Mouse (Mus musculus): Measurements from ENCODE around the gene Pou1f1. TPM values are rescaled to one million over a fixed set of nuclear protein-coding genes. Genes with fewer than 3 reads are reported as not detected.

Gene Pou1f1
- total and polyA plus RNA-seq, 3 experiments = not detected

GRCm38 (mm10) chr16:65568853-65569252, 48.5 kb downstream of the Pou1f1 start:
- TF ChIP-seq GABPA (IDR thresholded peaks at IDR 0.05; ENCODE audit: low read depth, low read length) (no peak), HCFC1 (IDR thresholded peaks at IDR 0.05; ENCODE audit: low read depth, low read length) (no peak), EP300 (IDR thresholded peaks at IDR 0.05; ENCODE audit: low read depth in 1 of 2, low read length in 2 of 2) (no peak)
- no peaks in the 10 kb centered on the region for H3K79me2 ChIP-seq (ENCODE audit: control insufficient read depth, insufficient read depth, low read length, poor library complexity)
- H3K36me3 ChIP-seq (ENCODE audit: control insufficient read depth in 1 of 2, insufficient read depth in 2 of 2, low read length in 2 of 2) = no peaks in the 10 kb centered on the region

GRCm38 (mm10) chr16:65577298-65578029, 57.2 kb downstream of the Pou1f1 start:
- no peak overlapping the region for H3K27ac ChIP-seq (ENCODE audit: control insufficient read depth, low read depth, low read length)
- no peaks in the 10 kb centered on the region for H3K9me3 ChIP-seq (replicated peaks; ENCODE audit: insufficient read depth, low read length)
- H3K9ac ChIP-seq (ENCODE audit: control insufficient read depth, low read depth, low read length, poor library complexity, severe bottlenecking) = no peak overlapping the region
- H3K79me2 ChIP-seq (ENCODE audit: control insufficient read depth, insufficient read depth, low read length, poor library complexity) = no peaks in the 10 kb centered on the region
- H3K4me3 ChIP-seq (ENCODE audit: control insufficient read depth in 1 of 2, insufficient read depth in 1 of 2, low read depth in 2 of 2, low read length in 2 of 2) = no peak overlapping the region
- TF ChIP-seq GATA1 (IDR thresholded peaks at IDR 0.05; ENCODE audit: low read depth, low read length) (no peak), TCF12 (IDR thresholded peaks at IDR 0.05; ENCODE audit: low read depth, low read length) (no peak), MAX (IDR thresholded peaks at IDR 0.05; ENCODE audit: low read length) (no peak), KAT2A (conservative IDR thresholded peaks at IDR 0.05; ENCODE audit: low read depth, low read length) (no peak), POLR2AphosphoS2 (IDR thresholded peaks at IDR 0.05; ENCODE audit: low read length) (no peak), TAL1 (IDR thresholded peaks at IDR 0.05; ENCODE audit: low read length) (no peak), SIN3A (IDR thresholded peaks at IDR 0.05; ENCODE audit: low read length) (no peak), HCFC1 (IDR thresholded peaks at IDR 0.05; ENCODE audit: low read depth, low read length) (no peak), USF1 (IDR thresholded peaks at IDR 0.05; ENCODE audit: low read depth, low read length) (no peak), MAFK (IDR thresholded peaks at IDR 0.05; ENCODE audit: borderline replicate concordance, low read depth, low read length) (no peak), SMC3 (IDR thresholded peaks at IDR 0.05; ENCODE audit: low read depth, low read length) (no peak), USF2 (IDR thresholded peaks at IDR 0.05; ENCODE audit: borderline replicate concordance in 1 of 2, insufficient read depth in 1 of 2, low read depth in 1 of 2, low read length in 2 of 2) (no peak), MYC (IDR thresholded peaks at IDR 0.05; ENCODE audit: low read depth, low read length) (no peak), NELFE (IDR thresholded peaks at IDR 0.05; ENCODE audit: low read depth, low read length) (no peak), CHD1 (IDR thresholded peaks at IDR 0.05; ENCODE audit: low read depth, low read length) (no peak), ZC3H11A (IDR thresholded peaks at IDR 0.05; ENCODE audit: low read depth, low read length) (no peak)
- no peak for DNase-seq (ENCODE audit: low read depth, low spot score)
- no peaks in the 10 kb centered on the region for H3K36me3 ChIP-seq (ENCODE audit: control insufficient read depth in 1 of 2, insufficient read depth in 2 of 2, low read length in 2 of 2)
- H3K27me3 ChIP-seq (ENCODE audit: control insufficient read depth in 1 of 2, insufficient read depth in 2 of 2, low read length in 2 of 2) = peaks cover 0 to 3% of the 10 kb centered on the region in 2 experiments; a peak in 2 of 4 replicates
- no peaks in the 10 kb centered on the region for H3K4me1 ChIP-seq (ENCODE audit: control insufficient read depth in 1 of 2, insufficient read depth in 2 of 2, low read length in 2 of 2)

More at GRCm38 (mm10) chr16:65568853-65569252, 48.5 kb downstream of the Pou1f1 start:
- Histone ChIP-seq H3K9ac (ENCODE audit: control insufficient read depth, low read depth, low read length, poor library complexity, severe bottlenecking) (no peak overlapping the region), H3K27ac (ENCODE audit: control insufficient read depth, low read depth, low read length) (no peak overlapping the region), H3K9me3 (replicated peaks; ENCODE audit: insufficient read depth, low read length) (no peaks in the 10 kb centered on the region), H3K4me3 (ENCODE audit: control insufficient read depth in 1 of 2, insufficient read depth in 1 of 2, low read depth in 2 of 2, low read length in 2 of 2) (no peak overlapping the region), H3K4me1 (ENCODE audit: control insufficient read depth in 1 of 2, insufficient read depth in 2 of 2, low read length in 2 of 2) (no peaks in the 10 kb centered on the region), H3K27me3 (ENCODE audit: control insufficient read depth in 1 of 2, insufficient read depth in 2 of 2, low read length in 2 of 2) (no peaks in the 10 kb centered on the region; a peak in 1 of 4 replicates)
- no peak for DNase-seq (ENCODE audit: low read depth, low spot score)

Other genes starting within 250 kb of the Pou1f1 start
- 17.0 and 18.9 TPM in 2 replicates for gene Chmp2b, start 42.2 kb downstream of the Pou1f1 start, total RNA-seq (2012; rRNA removed)
- 100 to 1,000 TPM in 1 of 2 experiments, 10 to 100 TPM in 1; 25.9 to 114 TPM for gene Chmp2b, start 42.2 kb downstream of the Pou1f1 start, polyA plus RNA-seq (2012; ENCODE audit: insufficient read depth in 1 of 2, insufficient read length in 2 of 2, low read depth in 1 of 2, low replicate concordance in 2 of 2, missing spikeins in 1 of 2)